Mouse (Mus musculus): Measurements from ENCODE around the gene Nhs. TPM values are rescaled to one million over a fixed set of nuclear protein-coding genes. Genes with fewer than 3 reads are reported as not detected.

Gene Nhs
- polyA plus RNA-seq, 1 experiment from 2014 or later: 2.2 TPM

GRCm38 (mm10) chrX:162102802-162103434, 56.6 kb downstream of the Nhs start:
- H3K4me2 ChIP-seq: no peak overlapping the region
- H3K27me3 ChIP-seq (ENCODE audit: insufficient read depth, low read length): no peaks in the 10 kb centered on the region
- H3K36me3 ChIP-seq (ENCODE audit: insufficient read depth): no peaks in the 10 kb centered on the region
- DNase-seq: peak; percentile 45
- no peak overlapping the region for H3K4me3 ChIP-seq (ENCODE audit: low read depth, low read length)
- peak; percentile 52; the same call in 1 of the 2 replicates for ATAC-seq (ENCODE audit: insufficient read depth)
- TF ChIP-seq CTCF (IDR thresholded peaks at IDR 0.05; ENCODE audit: low read depth): no peak
- H3K4me1 ChIP-seq (ENCODE audit: insufficient read depth): 0 out of 2 replicates have a peak, but pooled peaks cover 4% of the 10 kb centered on the region
- no peak overlapping the region for H3K27ac ChIP-seq (ENCODE audit: low read depth)
- no peaks in the 10 kb centered on the region for H3K9me3 ChIP-seq (ENCODE audit: low read depth, low read length)
- H3K9ac ChIP-seq: no peak overlapping the region
- WGBS: 31% methylated on average over 3 of the region's 3 CpGs

DNA sequence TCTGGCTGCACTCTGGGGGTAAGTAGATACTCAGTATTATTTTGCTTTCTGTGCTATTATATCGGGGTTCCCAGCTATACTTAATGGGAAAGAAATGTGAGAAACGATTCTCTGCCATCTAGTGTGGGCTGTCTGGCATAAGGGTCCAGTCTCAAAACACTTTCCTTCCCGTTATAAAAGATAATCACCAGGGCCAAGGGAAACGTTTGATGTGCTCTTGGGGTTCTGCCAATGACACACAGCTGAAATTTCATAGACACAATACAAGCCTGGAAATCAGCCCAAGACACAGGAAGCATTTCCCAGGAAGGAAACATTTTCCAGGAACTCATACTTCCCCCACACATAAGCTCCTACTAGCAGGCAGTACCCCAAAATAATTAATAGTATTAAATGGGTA, 61.2 kb downstream of the Nhs start:
- peak; percentile 73 for ATAC-seq (ENCODE audit: insufficient read depth)
- H3K27ac ChIP-seq (ENCODE audit: low read depth): no peak overlapping the region
- H3K9ac ChIP-seq: no peak overlapping the region

DNA sequence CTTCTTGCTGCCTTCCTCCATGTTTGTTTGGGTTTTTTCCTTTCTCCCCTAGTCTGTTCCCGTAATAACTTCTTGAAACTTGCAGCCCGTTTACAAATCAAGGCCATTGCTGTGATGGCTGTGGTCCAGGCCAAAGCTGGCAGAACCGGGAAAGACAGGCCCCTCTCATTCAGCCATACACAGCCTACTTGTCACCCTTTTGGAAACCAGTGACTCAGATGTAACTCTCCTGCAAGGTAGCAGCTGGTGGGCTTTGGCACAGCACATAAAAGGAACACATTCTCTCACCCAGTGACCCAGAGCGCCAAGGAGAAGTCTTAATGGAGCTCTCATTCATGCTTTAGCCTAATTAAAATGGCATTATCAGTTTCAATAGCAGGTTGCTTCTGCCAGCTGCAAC, 72.2 kb downstream of the Nhs start:
- TF ChIP-seq CTCF (IDR thresholded peaks at IDR 0.05; ENCODE audit: low read depth): no peak

More for the DNA sequence above, 61.2 kb downstream of the Nhs start:
- TF ChIP-seq CTCF (IDR thresholded peaks at IDR 0.05; ENCODE audit: low read depth): no peak
- no peak overlapping the region for H3K4me3 ChIP-seq (ENCODE audit: low read depth, low read length)
- DNase-seq: peak; percentile 86
- H3K4me1 ChIP-seq (ENCODE audit: insufficient read depth): no peaks in the 10 kb centered on the region
- H3K9me3 ChIP-seq (ENCODE audit: low read depth, low read length): no peaks in the 10 kb centered on the region
- H3K4me2 ChIP-seq: no peak overlapping the region
- no peaks in the 10 kb centered on the region for H3K27me3 ChIP-seq (ENCODE audit: insufficient read depth, low read length)
- 32% methylated on average over 4 of the region's 4 CpGs for WGBS
- no peaks in the 10 kb centered on the region for H3K36me3 ChIP-seq (ENCODE audit: insufficient read depth)

DNA sequence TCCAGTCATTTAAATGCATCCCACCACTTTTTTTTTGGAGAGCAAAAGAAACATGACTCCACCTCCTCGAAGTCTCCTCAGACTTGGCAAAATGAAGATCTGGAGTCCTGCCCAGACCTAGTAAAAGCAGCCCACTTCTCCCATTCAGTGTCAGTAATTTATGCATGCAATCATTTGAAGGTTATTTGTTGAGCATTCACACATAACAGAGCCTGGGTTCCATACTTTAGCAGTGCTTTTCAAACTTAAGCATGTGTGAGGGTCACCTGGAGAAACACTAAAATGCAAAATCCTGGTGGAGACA, 73.7 kb downstream of the Nhs start:
- no peaks in the 10 kb centered on the region for H3K36me3 ChIP-seq (ENCODE audit: insufficient read depth)
- H3K4me1 ChIP-seq (ENCODE audit: insufficient read depth): 0 out of 2 replicates have a peak, but pooled peaks cover 2% of the 10 kb centered on the region
- no peak overlapping the region for H3K9ac ChIP-seq
- no peaks in the 10 kb centered on the region for H3K9me3 ChIP-seq (ENCODE audit: low read depth, low read length)
- ATAC-seq (ENCODE audit: insufficient read depth) (peak; percentile 33; the same call in 1 of the 2 replicates), DNase-seq (peak; percentile 75)
- H3K4me2 ChIP-seq: no peak overlapping the region
- no peaks in the 10 kb centered on the region for H3K27me3 ChIP-seq (ENCODE audit: insufficient read depth, low read length)
- 38% methylated on average over 1 of the region's 1 CpGs for WGBS
- H3K27ac ChIP-seq (ENCODE audit: low read depth): no peak overlapping the region
- no peak for TF ChIP-seq CTCF (IDR thresholded peaks at IDR 0.05; ENCODE audit: low read depth)
- no peak overlapping the region for H3K4me3 ChIP-seq (ENCODE audit: low read depth, low read length)

More for the DNA sequence above, 72.2 kb downstream of the Nhs start:
- Histone ChIP-seq H3K9me3 (ENCODE audit: low read depth, low read length) (no peaks in the 10 kb centered on the region), H3K36me3 (ENCODE audit: insufficient read depth) (no peaks in the 10 kb centered on the region), H3K9ac (no peak overlapping the region), H3K4me2 (no peak overlapping the region), H3K27ac (ENCODE audit: low read depth) (no peak overlapping the region), H3K4me3 (ENCODE audit: low read depth, low read length) (no peak overlapping the region), H3K27me3 (ENCODE audit: insufficient read depth, low read length) (no peaks in the 10 kb centered on the region), H3K4me1 (ENCODE audit: insufficient read depth) (0 out of 2 replicates have a peak, but pooled peaks cover 2% of the 10 kb centered on the region)
- DNase-seq: no peak
- 56% methylated on average over 4 of the region's 4 CpGs for WGBS
- ATAC-seq (ENCODE audit: insufficient read depth): no peak

- Histone ChIP-seq H3K27ac (ENCODE audit: low read depth) (no peak overlapping the region), H3K4me3 (ENCODE audit: low read depth, low read length) (no peak overlapping the region), H3K36me3 (ENCODE audit: insufficient read depth) (no peaks in the 10 kb centered on the region), H3K9me3 (ENCODE audit: low read depth, low read length) (no peaks in the 10 kb centered on the region), H3K4me2 (no peak overlapping the region), H3K27me3 (ENCODE audit: insufficient read depth, low read length) (no peaks in the 10 kb centered on the region), H3K4me1 (ENCODE audit: insufficient read depth) (0 out of 2 replicates have a peak, but pooled peaks cover 2% of the 10 kb centered on the region), H3K9ac (no peak overlapping the region)
- ATAC-seq (ENCODE audit: insufficient read depth): peak; percentile 66
- WGBS: 49% methylated on average over 4 of the region's 4 CpGs
- no peak for TF ChIP-seq CTCF (IDR thresholded peaks at IDR 0.05; ENCODE audit: low read depth)
- peak; percentile 38 for DNase-seq
These were observed 74.3 kb downstream of the Nhs start for GRCm38 (mm10) chrX:162085062-162085896.

DNA sequence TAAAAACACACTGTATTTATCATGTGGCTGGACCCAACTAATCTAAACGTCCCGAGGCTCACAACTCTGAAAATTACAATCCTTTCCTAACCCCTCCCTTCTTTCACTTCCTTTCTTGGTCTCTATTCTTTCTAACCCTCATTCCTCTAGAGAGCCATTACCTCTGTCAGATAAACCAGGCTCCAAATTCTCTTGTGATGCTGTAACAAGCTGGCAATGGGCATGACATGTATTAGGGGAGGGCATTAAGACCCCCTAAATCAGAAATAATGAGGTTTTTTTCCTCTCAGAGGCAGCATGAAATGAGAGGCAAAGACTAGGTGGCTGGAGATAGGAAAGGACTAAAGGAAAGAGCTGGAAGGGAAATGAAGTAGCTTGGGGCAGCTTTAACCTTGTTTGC, 96.4 kb downstream of the Nhs start:
- no peaks in the 10 kb centered on the region for H3K9me3 ChIP-seq (ENCODE audit: low read depth, low read length)
- H3K9ac ChIP-seq: no peak overlapping the region
- no peak overlapping the region for H3K4me2 ChIP-seq
- TF ChIP-seq CTCF (IDR thresholded peaks at IDR 0.05; ENCODE audit: low read depth): no peak
- no peak overlapping the region for H3K27ac ChIP-seq (ENCODE audit: low read depth)
- no peak for ATAC-seq (ENCODE audit: insufficient read depth)
- H3K27me3 ChIP-seq (ENCODE audit: insufficient read depth, low read length): no peaks in the 10 kb centered on the region
- H3K4me1 ChIP-seq (ENCODE audit: insufficient read depth): no peaks in the 10 kb centered on the region
- no peak overlapping the region for H3K4me3 ChIP-seq (ENCODE audit: low read depth, low read length)
- no peak for DNase-seq
- WGBS: 19% methylated on average over 2 of the region's 2 CpGs
- no peaks in the 10 kb centered on the region for H3K36me3 ChIP-seq (ENCODE audit: insufficient read depth)

DNA sequence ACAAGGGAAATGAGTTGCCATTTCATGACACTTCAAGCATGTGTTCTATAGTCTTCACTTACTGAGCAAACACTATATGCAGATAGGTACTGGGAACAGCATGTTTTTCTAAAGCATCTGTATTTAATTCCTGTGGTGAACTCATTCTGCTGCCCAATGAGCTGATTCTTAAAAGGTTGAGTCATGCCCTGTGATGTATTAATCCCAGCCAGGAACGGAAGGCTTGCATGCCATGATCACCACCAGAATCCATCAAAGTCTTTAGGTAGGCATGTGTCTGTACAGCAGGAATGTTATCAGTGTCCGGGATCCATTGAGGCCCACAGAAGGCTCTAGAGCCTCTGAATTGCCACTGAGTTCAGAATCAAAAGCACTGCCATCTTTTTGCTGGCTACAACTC, 103.9 kb downstream of the Nhs start:
- no peak overlapping the region for H3K27ac ChIP-seq (ENCODE audit: low read depth)
- DNase-seq: no peak
- no peaks in the 10 kb centered on the region for H3K9me3 ChIP-seq (ENCODE audit: low read depth, low read length)
- WGBS: 81% methylated on average over 2 of the region's 2 CpGs
- no peaks in the 10 kb centered on the region for H3K4me1 ChIP-seq (ENCODE audit: insufficient read depth)
- H3K4me2 ChIP-seq: no peak overlapping the region
- no peak for TF ChIP-seq CTCF (IDR thresholded peaks at IDR 0.05; ENCODE audit: low read depth)
- H3K9ac ChIP-seq: no peak overlapping the region
- no peak overlapping the region for H3K4me3 ChIP-seq (ENCODE audit: low read depth, low read length)
- H3K36me3 ChIP-seq (ENCODE audit: insufficient read depth): no peaks in the 10 kb centered on the region
- H3K27me3 ChIP-seq (ENCODE audit: insufficient read depth, low read length): peaks cover 6% of the 10 kb centered on the region
- no peak for ATAC-seq (ENCODE audit: insufficient read depth)

All from lung, embryonic 14.5 days (tissue).